Mouse (Mus musculus) midbrain, postnatal 0 days (tissue): ENCODE data around the gene Prr36. TPM values are rescaled to one million over a fixed set of nuclear protein-coding genes. Genes with fewer than 3 reads are reported as not detected.

Experiments
- ATAC-seq: fragments of 200-750 bp; cut with Nextera tagmentation; 2 replicates; pipeline ENCODE4 v1.8.0; 2017; ENCODE audit warnings: moderate number of reproducible peaks, mild to moderate bottlenecking, moderate TSS enrichment, moderate library complexity; ENCODE audit not compliant: low FRiP score
- DNase-seq: peaks from one replicate; pipeline ENCODE4 v3.0.0-alpha.2; 2015; ENCODE audit warnings: low spot score
- H3K27ac ChIP-seq: fragments of 300-500 bp; sonication (generic); 2 replicates; pipeline ENCODE4 v1.5.1; 2014; ENCODE audit warnings: low read depth, mild to moderate bottlenecking, low read length, mixed read lengths
- H3K27me3 ChIP-seq: fragments of 300-500 bp; sonication (generic); 2 replicates; pipeline ENCODE4 v1.6.1; 2014; ENCODE audit warnings: low read length, control low read depth, mixed read lengths; ENCODE audit not compliant: insufficient read depth
- H3K36me3 ChIP-seq: fragments of 300-500 bp; sonication (generic); 2 replicates; pipeline ENCODE4 v1.6.1; 2014; ENCODE audit warnings: low read length, control low read depth, mixed read lengths; ENCODE audit not compliant: insufficient read depth
- H3K4me1 ChIP-seq: fragments of 300-500 bp; sonication (generic); 2 replicates; pipeline ENCODE4 v1.6.1; 2014; ENCODE audit warnings: mild to moderate bottlenecking, control low read depth, antibody characterized with exemption, low read length, mixed read lengths; ENCODE audit not compliant: insufficient read depth
- H3K4me2 ChIP-seq: fragments of 300-500 bp; sonication (generic); 2 replicates; pipeline ENCODE4 v1.6.1; 2014; ENCODE audit warnings: low read depth, mild to moderate bottlenecking, low read length, mixed read lengths; ENCODE audit not compliant: poor library complexity, severe bottlenecking
- H3K4me3 ChIP-seq: fragments of 300-500 bp; sonication (generic); 2 replicates; pipeline ENCODE4 v1.5.1; 2014; ENCODE audit warnings: low read depth, mild to moderate bottlenecking, low read length, moderate library complexity
- H3K9ac ChIP-seq: fragments of 300-500 bp; sonication (generic); replicated peaks from 2 replicates; pipeline ENCODE4 v1.6.1; 2014; ENCODE audit warnings: mild to moderate bottlenecking, low read length, moderate library complexity, mixed read lengths; ENCODE audit not compliant: poor library complexity, severe bottlenecking
- H3K9me3 ChIP-seq: fragments of 300-500 bp; sonication (generic); 2 replicates; pipeline ENCODE4 v1.6.1; 2016; ENCODE audit warnings: low read length, control low read depth
- CTCF ChIP-seq: IDR thresholded peaks from 2 replicates; pipeline ENCODE4 v1.5.1; 2016; ENCODE audit warnings: antibody characterized with exemption, mild to moderate bottlenecking
- WGBS: fragments of 180-500 bp; shearing (Covaris S2); extraction: QIAGEN DNeasy Blood & Tissue Kit; methylation state at CpG from one replicate; pipeline ENCODE4 v1.1.7; 2014; 5-methylcytosine and 5-hydroxymethylcytosine counted together
- polyA plus RNA-seq: library from polyadenylated mRNA; unstranded; fragments of >200 nt; fragmentation: Nextera tagmentation; extraction: Ambion mirVana; gene quantifications from 2 replicates; pipeline ENCODE4 v1.2.1, GENCODE M21; 2015
- total RNA-seq: library from RNA; depleted of rRNA; stranded (reverse); fragments of >200 nt; gene quantifications from 2 replicates; pipeline ENCODE4 v1.2.3, GENCODE M21; 2014; rRNA removed

The Prr36 gene
- total and polyA plus RNA-seq, 2 experiments from 2014 or later = 17.9 to 33.1 TPM

DNA sequence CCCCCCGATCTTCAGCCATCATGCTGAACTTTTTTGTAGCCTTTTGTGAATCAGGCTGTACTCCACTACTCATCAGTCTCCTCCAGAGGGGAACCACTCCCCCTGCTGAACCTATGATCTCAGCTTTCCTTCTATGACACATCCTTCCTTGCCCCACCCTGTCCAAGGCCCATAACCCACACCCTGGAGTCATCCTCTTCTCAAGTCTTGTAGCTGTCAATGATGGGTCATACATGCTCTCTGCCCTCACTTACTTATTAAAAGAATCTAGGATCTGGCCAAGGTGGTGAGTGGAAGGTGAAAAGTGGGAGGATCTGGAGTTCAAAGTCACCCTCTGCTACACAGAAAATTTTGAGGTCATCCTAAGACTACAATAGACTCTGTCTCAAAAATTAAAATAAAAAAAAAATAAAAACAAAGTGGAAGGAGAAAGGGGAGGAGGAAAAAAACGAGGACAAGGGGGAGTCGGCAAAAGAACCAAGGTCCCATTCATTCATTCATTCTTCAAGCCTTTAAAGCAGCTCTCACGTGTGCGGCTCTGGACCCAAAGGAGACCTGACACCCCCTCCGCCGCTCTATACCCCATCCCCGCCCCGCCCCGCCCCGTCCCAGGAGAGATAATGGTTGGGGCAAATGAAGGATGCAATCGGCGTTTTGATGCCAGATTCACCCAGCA, 51.9 kb downstream of the Prr36 start:
- no peak for TF ChIP-seq CTCF
- peaks cover 11% of the 10 kb centered on the region for H3K4me1 ChIP-seq
- H3K4me2 ChIP-seq = peak overlapping the region; percentile 61
- ATAC-seq (no peak), DNase-seq (no peak)
- H3K9me3 ChIP-seq = no peaks in the 10 kb centered on the region
- H3K27ac ChIP-seq = peak overlapping the region; percentile 88
- peak overlapping the region; percentile 72 for H3K9ac ChIP-seq
- WGBS = 7% methylated on average over 13 of the region's 13 CpGs
- 0 out of 2 replicates have a peak, but pooled peaks cover 4% of the 10 kb centered on the region for H3K36me3 ChIP-seq
- no peaks in the 10 kb centered on the region for H3K27me3 ChIP-seq
- H3K4me3 ChIP-seq = peak overlapping the region; percentile 45

DNA sequence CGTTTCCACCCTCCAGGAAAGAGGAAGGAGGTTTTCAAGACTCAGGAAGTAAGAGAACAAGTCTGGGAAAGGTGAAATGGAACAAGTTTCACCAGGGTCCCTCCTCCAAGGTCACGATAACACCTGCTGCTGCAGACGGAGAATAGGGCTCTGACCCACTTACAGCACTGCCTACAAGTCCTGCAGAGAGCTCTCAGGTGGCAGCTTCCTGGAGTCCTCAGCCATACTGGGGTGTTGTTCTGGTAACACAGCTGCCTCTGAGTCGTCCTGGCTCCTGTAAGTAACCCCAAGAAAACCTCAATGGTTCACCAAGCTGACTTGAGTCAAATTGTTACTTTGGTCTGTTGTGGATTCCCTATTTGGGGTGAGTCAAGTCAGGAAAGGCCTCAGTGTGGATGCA, 54.5 kb downstream of the Prr36 start:
- no peak for TF ChIP-seq CTCF
- H3K4me2 ChIP-seq = no peak overlapping the region
- H3K36me3 ChIP-seq = no peaks in the 10 kb centered on the region
- H3K27ac ChIP-seq = no peak overlapping the region
- WGBS = 62% methylated on average over 4 of the region's 4 CpGs
- no peak for ATAC-seq
- no peak overlapping the region for H3K4me3 ChIP-seq
- no peak for DNase-seq
- H3K9me3 ChIP-seq = no peaks in the 10 kb centered on the region
- H3K9ac ChIP-seq = no peak overlapping the region
- no peaks in the 10 kb centered on the region for H3K27me3 ChIP-seq
- H3K4me1 ChIP-seq = no peaks in the 10 kb centered on the region; the same call in 1 of the 2 replicates

Other genes with a start within 250 kb of the Prr36 start
- gene Cd209f, start 111.6 kb downstream of the Prr36 start, total RNA-seq = 0.55 TPM in 1 of 2 replicates, not detected in the other
- 0.49 and 0.90 TPM in 2 replicates for gene Cd209f, start 111.6 kb downstream of the Prr36 start, polyA plus RNA-seq
- gene Cd209g, start 83.4 kb downstream of the Prr36 start, total RNA-seq = not detected in 2 replicates
- gene Cd209g, start 83.4 kb downstream of the Prr36 start, polyA plus RNA-seq = not detected in 2 replicates
- gene Evi5l, start 50.9 kb downstream of the Prr36 start, total RNA-seq = 229 and 238 TPM in 2 replicates
- gene Evi5l, start 50.9 kb downstream of the Prr36 start, polyA plus RNA-seq = 108 and 111 TPM in 2 replicates
- gene Lrrc8e, start 9.4 kb upstream of the Prr36 start, total RNA-seq = not detected in 2 replicates
- 0.12 TPM in 1 of 2 replicates, not detected in the other for gene Lrrc8e, start 9.4 kb upstream of the Prr36 start, polyA plus RNA-seq
- 32.8 and 42.3 TPM in 2 replicates for gene Map2k7, start 21.3 kb upstream of the Prr36 start, total RNA-seq
- 29.3 and 29.4 TPM in 2 replicates for gene Map2k7, start 21.3 kb upstream of the Prr36 start, polyA plus RNA-seq
- gene Gm49320, start 21.4 kb upstream of the Prr36 start, total RNA-seq = 0.11 and 0.61 TPM in 2 replicates
- gene Gm49320, start 21.4 kb upstream of the Prr36 start, polyA plus RNA-seq = 0.45 and 0.85 TPM in 2 replicates
- gene Tgfbr3l, start 30.8 kb upstream of the Prr36 start, total RNA-seq = 8.2 and 15.3 TPM in 2 replicates
- gene Tgfbr3l, start 30.8 kb upstream of the Prr36 start, polyA plus RNA-seq = 3.5 and 5.1 TPM in 2 replicates
- gene Snapc2, start 35.6 kb upstream of the Prr36 start, total RNA-seq = 60.4 and 74.3 TPM in 2 replicates
- 64.8 and 68.1 TPM in 2 replicates for gene Snapc2, start 35.6 kb upstream of the Prr36 start, polyA plus RNA-seq
- 78.5 and 91.4 TPM in 2 replicates for gene Ctxn1, start 41.8 kb upstream of the Prr36 start, total RNA-seq
- gene Ctxn1, start 41.8 kb upstream of the Prr36 start, polyA plus RNA-seq = 250 and 259 TPM in 2 replicates
- 58.0 and 58.5 TPM in 2 replicates for gene Timm44, start 58.5 kb upstream of the Prr36 start, total RNA-seq
- gene Timm44, start 58.5 kb upstream of the Prr36 start, polyA plus RNA-seq = 50.5 and 52.7 TPM in 2 replicates
- gene Ccl25, start 107.8 kb upstream of the Prr36 start, total RNA-seq = 4.9 and 13.0 TPM in 2 replicates
- gene Ccl25, start 107.8 kb upstream of the Prr36 start, polyA plus RNA-seq = 14.7 and 16.3 TPM in 2 replicates
- 70.6 and 73.3 TPM in 2 replicates for gene Elavl1, start 108.0 kb upstream of the Prr36 start, total RNA-seq
- 50.0 and 54.3 TPM in 2 replicates for gene Elavl1, start 108.0 kb upstream of the Prr36 start, polyA plus RNA-seq